Mouse (Mus musculus): ENCODE results near the gene Pdss2. TPM values are rescaled to one million over a fixed set of nuclear protein-coding genes. Genes with fewer than 3 reads are reported as not detected.
"Not testable (repeated sequence)": the region's sequence is repeated elsewhere in the genome, so short reads cannot be mapped to it uniquely, and the experiment has no call there.

The Pdss2 gene
- polyA plus RNA-seq, 1 experiment from 2014 or later, result 14.6 TPM

GRCm38 (mm10) chr10:43395824-43396223 is 174.5 kb downstream of the Pdss2 start:
- no peak overlapping the region for H3K9ac ChIP-seq
- no peaks in the 10 kb centered on the region for H3K4me1 ChIP-seq (replicated peaks)
- H3K9me3 ChIP-seq, result no peaks in the 10 kb centered on the region
- H3K36me3 ChIP-seq, result no peaks in the 10 kb centered on the region
- H3K4me3 ChIP-seq, result no peak overlapping the region
- no peak for ATAC-seq (ENCODE audit: low read depth)
- no peak overlapping the region for H3K4me2 ChIP-seq
- H3K27me3 ChIP-seq, result no peaks in the 10 kb centered on the region
- WGBS, result 80% methylated on average over 4 of the region's 4 CpGs
- H3K27ac ChIP-seq (replicated peaks), result no peak overlapping the region

- ATAC-seq (ENCODE audit: low read depth), result no peak
- H3K9me3 ChIP-seq, result no peaks in the 10 kb centered on the region
- 73% methylated on average over 7 of the region's 7 CpGs for WGBS
- H3K4me1 ChIP-seq (replicated peaks), result no peaks in the 10 kb centered on the region
- H3K36me3 ChIP-seq, result no peaks in the 10 kb centered on the region
- no peaks in the 10 kb centered on the region for H3K27me3 ChIP-seq
- H3K4me2 ChIP-seq, result no peak overlapping the region
- no peak overlapping the region for H3K4me3 ChIP-seq
- H3K27ac ChIP-seq (replicated peaks), result no peak overlapping the region
- H3K9ac ChIP-seq, result no peak overlapping the region
Observed at GRCm38 (mm10) chr10:43399596-43400316, 178.5 kb downstream of the Pdss2 start.

- Histone ChIP-seq H3K27me3 (no peaks in the 10 kb centered on the region), H3K4me3 (no peak overlapping the region), H3K27ac (replicated peaks) (no peak overlapping the region), H3K9me3 (no peaks in the 10 kb centered on the region), H3K36me3 (no peaks in the 10 kb centered on the region), H3K4me1 (replicated peaks) (no peaks in the 10 kb centered on the region; the same call in 1 of the 2 replicates), H3K9ac (no peak overlapping the region), H3K4me2 (no peak overlapping the region)
- 96% methylated on average over 1 of the region's 1 CpGs for WGBS
- ATAC-seq (ENCODE audit: low read depth), result no peak
Observed at GRCm38 (mm10) chr10:43406107-43406506, 184.8 kb downstream of the Pdss2 start.

- Histone ChIP-seq H3K4me3 (no peak overlapping the region), H3K4me2 (no peak overlapping the region), H3K36me3 (no peaks in the 10 kb centered on the region), H3K4me1 (replicated peaks) (no peaks in the 10 kb centered on the region; the same call in 1 of the 2 replicates), H3K27ac (replicated peaks) (no peak overlapping the region), H3K9me3 (no peaks in the 10 kb centered on the region), H3K9ac (no peak overlapping the region), H3K27me3 (no peaks in the 10 kb centered on the region)
- ATAC-seq (ENCODE audit: low read depth), result no peak
- 83% methylated on average over 12 of the region's 12 CpGs for WGBS
Observed at GRCm38 (mm10) chr10:43406885-43407284, 185.6 kb downstream of the Pdss2 start.

- H3K9ac ChIP-seq, result no peak overlapping the region
- 71% methylated on average over 10 of the region's 10 CpGs for WGBS
- H3K4me3 ChIP-seq, result no peak overlapping the region
- H3K9me3 ChIP-seq, result no peaks in the 10 kb centered on the region
- H3K36me3 ChIP-seq, result peaks cover 11% of the 10 kb centered on the region
- no peak overlapping the region for H3K27ac ChIP-seq (replicated peaks)
- no peak overlapping the region for H3K4me2 ChIP-seq
- no peaks in the 10 kb centered on the region; the same call in 1 of the 2 replicates for H3K4me1 ChIP-seq (replicated peaks)
- H3K27me3 ChIP-seq, result no peaks in the 10 kb centered on the region
- ATAC-seq (ENCODE audit: low read depth), result no peak
Observed at GRCm38 (mm10) chr10:43409506-43410230, 188.4 kb downstream of the Pdss2 start.

GRCm38 (mm10) chr10:43411164-43411563 is 189.9 kb downstream of the Pdss2 start:
- H3K4me2 ChIP-seq; H3K9me3 ChIP-seq; H3K27me3 ChIP-seq; ATAC-seq (ENCODE audit: low read depth); H3K9ac ChIP-seq; H3K27ac ChIP-seq (replicated peaks); H3K4me1 ChIP-seq (replicated peaks); H3K4me3 ChIP-seq: not testable (repeated sequence)
- H3K36me3 ChIP-seq, result peaks cover 11% of the 10 kb centered on the region
- WGBS, result 91% methylated on average over 1 of the region's 3 CpGs

- Histone ChIP-seq H3K4me3 (no peak overlapping the region), H3K27ac (replicated peaks) (no peak overlapping the region), H3K9ac (no peak overlapping the region), H3K27me3 (no peaks in the 10 kb centered on the region), H3K36me3 (peaks cover 11% of the 10 kb centered on the region), H3K4me1 (replicated peaks) (peaks cover 16% of the 10 kb centered on the region), H3K4me2 (no peak overlapping the region), H3K9me3 (no peaks in the 10 kb centered on the region)
- no peak for ATAC-seq (ENCODE audit: low read depth)
- WGBS, result 88% methylated on average over 6 of the region's 6 CpGs
Observed at GRCm38 (mm10) chr10:43417346-43417745, 196.1 kb downstream of the Pdss2 start.

- peak; percentile 60; the same call in 1 of the 2 replicates for ATAC-seq (ENCODE audit: low read depth)
- peaks cover 20% of the 10 kb centered on the region for H3K4me1 ChIP-seq (replicated peaks)
- H3K27ac ChIP-seq (replicated peaks), result 0 out of 2 replicates have a peak overlapping the region, but pooled peaks have one; percentile 28
- H3K27me3 ChIP-seq, result no peaks in the 10 kb centered on the region
- no peaks in the 10 kb centered on the region for H3K9me3 ChIP-seq
- WGBS, result 62% methylated on average over 22 of the region's 22 CpGs
- H3K36me3 ChIP-seq, result no peaks in the 10 kb centered on the region
- H3K4me3 ChIP-seq, result no peak overlapping the region
- no peak overlapping the region for H3K4me2 ChIP-seq
- no peak overlapping the region for H3K9ac ChIP-seq
Observed at GRCm38 (mm10) chr10:43420660-43421413, 199.6 kb downstream of the Pdss2 start.

- WGBS, result 60% methylated on average over 15 of the region's 15 CpGs
- peak overlapping the region; percentile 29; the same call in 1 of the 2 replicates for H3K27ac ChIP-seq (replicated peaks)
Observed at GRCm38 (mm10) chr10:43422061-43422770, 200.9 kb downstream of the Pdss2 start.

GRCm38 (mm10) chr10:43424545-43424944 is 203.3 kb downstream of the Pdss2 start:
- H3K9me3 ChIP-seq, result no peaks in the 10 kb centered on the region
- ATAC-seq (ENCODE audit: low read depth), result no peak
- no peak overlapping the region for H3K4me2 ChIP-seq
- H3K36me3 ChIP-seq, result no peaks in the 10 kb centered on the region
- no peak overlapping the region for H3K4me3 ChIP-seq
- H3K27me3 ChIP-seq, result no peaks in the 10 kb centered on the region
- no peak overlapping the region for H3K27ac ChIP-seq (replicated peaks)
- H3K4me1 ChIP-seq (replicated peaks), result peaks cover 20% of the 10 kb centered on the region
- H3K9ac ChIP-seq, result no peak overlapping the region
- WGBS, result 92% methylated on average over 5 of the region's 5 CpGs

More at GRCm38 (mm10) chr10:43422061-43422770, 200.9 kb downstream of the Pdss2 start:
- ATAC-seq (ENCODE audit: low read depth), result no peak
- Histone ChIP-seq H3K9me3 (no peaks in the 10 kb centered on the region), H3K4me3 (no peak overlapping the region), H3K36me3 (no peaks in the 10 kb centered on the region), H3K4me1 (replicated peaks) (peaks cover 20% of the 10 kb centered on the region), H3K9ac (no peak overlapping the region), H3K4me2 (no peak overlapping the region), H3K27me3 (no peaks in the 10 kb centered on the region)

GRCm38 (mm10) chr10:43430606-43431005 is 209.3 kb downstream of the Pdss2 start:
- 87% methylated on average over 5 of the region's 5 CpGs for whole genome bisulfite sequencing

More at GRCm38 (mm10) chr10:43430606-43431005, 209.3 kb downstream of the Pdss2 start:
- H3K9ac ChIP-seq, result no peak overlapping the region
- no peak overlapping the region for H3K27ac ChIP-seq (replicated peaks)
- no peak overlapping the region for H3K4me3 ChIP-seq
- H3K36me3 ChIP-seq, result no peaks in the 10 kb centered on the region
- no peaks in the 10 kb centered on the region for H3K4me1 ChIP-seq (replicated peaks)
- no peak overlapping the region for H3K4me2 ChIP-seq
- no peaks in the 10 kb centered on the region for H3K9me3 ChIP-seq
- no peaks in the 10 kb centered on the region for H3K27me3 ChIP-seq
- ATAC-seq (ENCODE audit: low read depth), result no peak
